Mouse (Mus musculus): ENCODE measurements around the gene H2-M10.6. TPM values are rescaled to one million over a fixed set of nuclear protein-coding genes. Genes with fewer than 3 reads are reported as not detected.
"Not testable (repeated sequence)": the region's sequence is repeated elsewhere in the genome, so short reads cannot be mapped to it uniquely, and the experiment has no call there.

The H2-M10.6 gene
- not detected in 2 replicates for polyA plus RNA-seq (2012; ENCODE audit: insufficient read depth, low replicate concordance)

GRCm38 (mm10) chr17:36811871-36812270, at the start of gene H2-M10.6:
H2-M10.6 (plus strand) TSS chr17:36812171.
- TF ChIP-seq GATA1 (IDR thresholded peaks at IDR 0.05; ENCODE audit: borderline replicate concordance, low read length) = no peak
- TF ChIP-seq FLI1 (IDR thresholded peaks at IDR 0.05; ENCODE audit: low read length) = no peak

GRCm38 (mm10) chr17:36763816-36764215, 48.2 kb upstream of the H2-M10.6 start:
- Histone ChIP-seq H3K27me3 (replicated peaks) (no peaks in the 10 kb centered on the region), H3K9me3 (no peaks in the 10 kb centered on the region), H3K36me3 (replicated peaks; ENCODE audit: low read length) (no peaks in the 10 kb centered on the region), H3K4me3 (replicated peaks) (no peak overlapping the region), H3K4me1 (no peaks in the 10 kb centered on the region)
- TF ChIP-seq GATA1 (IDR thresholded peaks at IDR 0.05; ENCODE audit: borderline replicate concordance, low read length) (no peak), FLI1 (IDR thresholded peaks at IDR 0.05; ENCODE audit: low read length) (no peak)

More at GRCm38 (mm10) chr17:36811871-36812270, at the start of gene H2-M10.6:
- H3K9me3 ChIP-seq = no peaks in the 10 kb centered on the region
- H3K27me3 ChIP-seq (replicated peaks) = peaks cover 13% of the 10 kb centered on the region
- H3K36me3 ChIP-seq (replicated peaks; ENCODE audit: low read length) = no peaks in the 10 kb centered on the region
- H3K4me1 ChIP-seq = no peaks in the 10 kb centered on the region
- H3K4me3 ChIP-seq (replicated peaks) = no peak within 1 kb of the TSS

- H3K27me3 ChIP-seq (replicated peaks); H3K36me3 ChIP-seq (replicated peaks; ENCODE audit: low read length); H3K4me3 ChIP-seq (replicated peaks); H3K9me3 ChIP-seq; H3K4me1 ChIP-seq: not testable (repeated sequence)
Measured at GRCm38 (mm10) chr17:36764244-36764643, 47.7 kb upstream of the H2-M10.6 start.

GRCm38 (mm10) chr17:36765403-36765802, 46.6 kb upstream of the H2-M10.6 start:
- H3K36me3 ChIP-seq (replicated peaks; ENCODE audit: low read length); H3K27me3 ChIP-seq (replicated peaks); H3K9me3 ChIP-seq; H3K4me3 ChIP-seq (replicated peaks); H3K4me1 ChIP-seq: not testable (repeated sequence)

GRCm38 (mm10) chr17:36772610-36773009, 39.4 kb upstream of the H2-M10.6 start, which contains the start of gene H2-M10.5:
H2-M10.5 (plus strand) TSS chr17:36772910.
- H3K4me1 ChIP-seq; H3K27me3 ChIP-seq (replicated peaks); H3K36me3 ChIP-seq (replicated peaks; ENCODE audit: low read length); H3K4me3 ChIP-seq (replicated peaks); H3K9me3 ChIP-seq: not testable (repeated sequence)

- H3K4me3 ChIP-seq (replicated peaks) = no peak overlapping the region
Measured at GRCm38 (mm10) chr17:36781533-36781932, 30.4 kb upstream of the H2-M10.6 start.

GRCm38 (mm10) chr17:36786483-36786886, 25.5 kb upstream of the H2-M10.6 start:
- not testable (repeated sequence) for H3K4me3 ChIP-seq (replicated peaks); H3K36me3 ChIP-seq (replicated peaks; ENCODE audit: low read length); H3K4me1 ChIP-seq; H3K9me3 ChIP-seq; H3K27me3 ChIP-seq (replicated peaks)

More at GRCm38 (mm10) chr17:36781533-36781932, 30.4 kb upstream of the H2-M10.6 start:
- no peak for TF ChIP-seq FLI1 (IDR thresholded peaks at IDR 0.05; ENCODE audit: low read length)
- no peaks in the 10 kb centered on the region for H3K9me3 ChIP-seq
- no peaks in the 10 kb centered on the region for H3K4me1 ChIP-seq
- no peaks in the 10 kb centered on the region for H3K36me3 ChIP-seq (replicated peaks; ENCODE audit: low read length)
- H3K27me3 ChIP-seq (replicated peaks) = no peaks in the 10 kb centered on the region

GRCm38 (mm10) chr17:36788351-36788750, 23.6 kb upstream of the H2-M10.6 start:
- TF ChIP-seq GATA1 (IDR thresholded peaks at IDR 0.05; ENCODE audit: borderline replicate concordance, low read length) = no peak
- no peak for TF ChIP-seq FLI1 (IDR thresholded peaks at IDR 0.05; ENCODE audit: low read length)
- no peaks in the 10 kb centered on the region for H3K9me3 ChIP-seq
- no peaks in the 10 kb centered on the region for H3K36me3 ChIP-seq (replicated peaks; ENCODE audit: low read length)
- H3K27me3 ChIP-seq (replicated peaks) = no peaks in the 10 kb centered on the region
- no peak overlapping the region for H3K4me3 ChIP-seq (replicated peaks)
- H3K4me1 ChIP-seq = no peaks in the 10 kb centered on the region

GRCm38 (mm10) chr17:36788801-36789200, 23.2 kb upstream of the H2-M10.6 start:
- not testable (repeated sequence) for H3K9me3 ChIP-seq; H3K27me3 ChIP-seq (replicated peaks); H3K4me3 ChIP-seq (replicated peaks); H3K4me1 ChIP-seq; H3K36me3 ChIP-seq (replicated peaks; ENCODE audit: low read length)

GRCm38 (mm10) chr17:36799493-36799892, 12.5 kb upstream of the H2-M10.6 start:
- peaks cover 3% of the 10 kb centered on the region for H3K27me3 ChIP-seq (replicated peaks)
- H3K4me3 ChIP-seq (replicated peaks) = no peak overlapping the region
- no peaks in the 10 kb centered on the region for H3K36me3 ChIP-seq (replicated peaks; ENCODE audit: low read length)
- H3K4me1 ChIP-seq = no peaks in the 10 kb centered on the region
- TF ChIP-seq GATA1 (IDR thresholded peaks at IDR 0.05; ENCODE audit: borderline replicate concordance, low read length) (no peak), FLI1 (IDR thresholded peaks at IDR 0.05; ENCODE audit: low read length) (no peak)
- no peaks in the 10 kb centered on the region for H3K9me3 ChIP-seq

GRCm38 (mm10) chr17:36799921-36800462, 12.0 kb upstream of the H2-M10.6 start:
- H3K36me3 ChIP-seq (replicated peaks; ENCODE audit: low read length); H3K4me1 ChIP-seq; H3K27me3 ChIP-seq (replicated peaks); H3K4me3 ChIP-seq (replicated peaks); H3K9me3 ChIP-seq: not testable (repeated sequence)

GRCm38 (mm10) chr17:36824005-36824404, 12.0 kb downstream of the H2-M10.6 start:
- Histone ChIP-seq H3K36me3 (replicated peaks; ENCODE audit: low read length) (no peaks in the 10 kb centered on the region), H3K27me3 (replicated peaks) (peaks cover 10% of the 10 kb centered on the region), H3K4me3 (replicated peaks) (no peak overlapping the region), H3K4me1 (peaks cover 9% of the 10 kb centered on the region), H3K9me3 (no peaks in the 10 kb centered on the region)
- no peak for TF ChIP-seq FLI1 (IDR thresholded peaks at IDR 0.05; ENCODE audit: low read length)
- TF ChIP-seq GATA1 (IDR thresholded peaks at IDR 0.05; ENCODE audit: borderline replicate concordance, low read length) = no peak

All from megakaryocyte, embryonic 14.5 days (primary cell).